Comparison of ENCODE assay signal across 10 mouse cellular contexts in genomic region chr19:17769610-17770399, GRCm38 (mm10).
DNase-seq lines count a peak whose midpoint lies in the region; ATAC-seq and TF ChIP-seq lines count a peak whose summit lies in the region.
"Had no signal": no experiment of that assay in that cellular context is flagged by ENCODE, and none has a peak within 500 bp of the region (broad histone marks: within the 10 kb centered on the region; RNA-seq: fewer than 3 reads in every experiment).

No protein-coding gene starts in this region.

- DNase-seq in heart, postnatal 0 days (ENCODE audit: low spot score), result no peak
- no peak for DNase-seq in heart, postnatal 10 days
- DNase-seq in midbrain, embryonic 11.5 days (ENCODE audit: low spot score, missing footprints), result peak; percentile 45
- DNase-seq in cerebellum, adult 8-10 months, result peak; percentile 82
- peak; percentile 30 for DNase-seq in lung, postnatal 10 days
- no peak for DNase-seq in neural tube, embryonic 10.5 days (ENCODE audit: extremely low spot score, low spot score)
- DNase-seq in thymus, postnatal 25 days, result no peak
- DNase-seq: adrenal gland, adult 8-10 months had no signal

- 74% methylated on average over 5 of the region's 5 CpGs for WGBS in heart, postnatal 0 days
- 84% methylated on average over 5 of the region's 5 CpGs for WGBS in midbrain, embryonic 11.5 days
- WGBS in midbrain, embryonic 16.5 days, result 82% methylated on average over 5 of the region's 5 CpGs

- ATAC-seq in heart, postnatal 0 days (ENCODE audit: insufficient read depth, low read depth), result no peak
- ATAC-seq in midbrain, embryonic 11.5 days (ENCODE audit: low FRiP score), result no peak
- ATAC-seq in midbrain, embryonic 16.5 days, result no peak; the same call in 1 of the 2 replicates

- H3K9me3 ChIP-seq in heart, postnatal 0 days (replicated peaks; ENCODE audit: control insufficient read depth, low read length), result no peaks in the 10 kb centered on the region
- H3K9me3 ChIP-seq in midbrain, embryonic 11.5 days (ENCODE audit: control insufficient read depth, low read length), result no peaks in the 10 kb centered on the region
- no peaks in the 10 kb centered on the region for H3K9me3 ChIP-seq in midbrain, embryonic 16.5 days (replicated peaks; ENCODE audit: control insufficient read depth, low read length, poor library complexity, severe bottlenecking)
- H3K9me3 ChIP-seq: heart, embryonic 15.5 days had no signal

- H3K36me3 ChIP-seq in heart, postnatal 0 days (replicated peaks; ENCODE audit: control insufficient read depth, insufficient read depth, low read length), result no peaks in the 10 kb centered on the region
- H3K36me3 ChIP-seq in midbrain, embryonic 11.5 days (ENCODE audit: control insufficient read depth, insufficient read depth, low read length), result no peaks in the 10 kb centered on the region
- H3K36me3 ChIP-seq in midbrain, embryonic 16.5 days (ENCODE audit: control insufficient read depth, insufficient read depth, low read length), result no peaks in the 10 kb centered on the region
- H3K36me3 ChIP-seq: heart, embryonic 15.5 days had no signal

- H3K27ac ChIP-seq in heart, postnatal 0 days (ENCODE audit: low read depth), result no peak overlapping the region
- H3K27ac ChIP-seq in midbrain, embryonic 11.5 days (ENCODE audit: low read depth, low read length), result no peak overlapping the region
- H3K27ac ChIP-seq in midbrain, embryonic 16.5 days (ENCODE audit: low read length), result no peak overlapping the region
- H3K27ac ChIP-seq: heart, embryonic 15.5 days had no signal

- no peaks in the 10 kb centered on the region for H3K27me3 ChIP-seq in heart, postnatal 0 days (ENCODE audit: control insufficient read depth, insufficient read depth, low read length)
- no peaks in the 10 kb centered on the region for H3K27me3 ChIP-seq in midbrain, embryonic 11.5 days (ENCODE audit: control insufficient read depth, insufficient read depth, low read length)
- H3K27me3 ChIP-seq in midbrain, embryonic 16.5 days (ENCODE audit: control insufficient read depth, insufficient read depth, low read depth, low read length), result no peaks in the 10 kb centered on the region
- H3K27me3 ChIP-seq: heart, embryonic 15.5 days had no signal

- no peak overlapping the region for H3K9ac ChIP-seq in heart, postnatal 0 days (replicated peaks; ENCODE audit: low read depth, low read length)
- no peak overlapping the region for H3K9ac ChIP-seq in midbrain, embryonic 11.5 days (ENCODE audit: low read length)
- H3K9ac ChIP-seq in midbrain, embryonic 16.5 days (ENCODE audit: low read depth, low read length), result no peak overlapping the region
- H3K9ac ChIP-seq: heart, embryonic 15.5 days had no signal

- H3K4me2 ChIP-seq in heart, postnatal 0 days (ENCODE audit: low read depth, low read length), result no peak overlapping the region
- no peak overlapping the region for H3K4me2 ChIP-seq in midbrain, embryonic 11.5 days
- H3K4me2 ChIP-seq in midbrain, embryonic 16.5 days (ENCODE audit: low read length), result no peak overlapping the region
- H3K4me2 ChIP-seq: heart, embryonic 15.5 days had no signal

- no peak overlapping the region for H3K4me3 ChIP-seq in heart, postnatal 0 days (ENCODE audit: low read depth, low read length)
- no peak overlapping the region for H3K4me3 ChIP-seq in midbrain, embryonic 11.5 days (ENCODE audit: low read depth, low read length)
- H3K4me3 ChIP-seq in midbrain, embryonic 16.5 days (ENCODE audit: low read depth, low read length), result no peak overlapping the region
- H3K4me3 ChIP-seq: heart, embryonic 15.5 days had no signal

- peak; percentile 45 for TF ChIP-seq CTCF in heart, postnatal 0 days (IDR thresholded peaks at IDR 0.05; ENCODE audit: low read depth)

- intact Hi-C loops in heart, postnatal 10 days (cut with DNase I), result no loop called here

- H3K4me1 ChIP-seq in heart, postnatal 0 days (ENCODE audit: control insufficient read depth, insufficient read depth), result no peaks in the 10 kb centered on the region
- no peaks in the 10 kb centered on the region for H3K4me1 ChIP-seq in midbrain, embryonic 11.5 days (ENCODE audit: control insufficient read depth, insufficient read depth, low read length)
- no peaks in the 10 kb centered on the region for H3K4me1 ChIP-seq in midbrain, embryonic 16.5 days (ENCODE audit: control insufficient read depth, insufficient read depth, low read length)
- H3K4me1 ChIP-seq: heart, embryonic 15.5 days had no signal

- no peak for TF ChIP-seq EP300 in heart, postnatal 0 days (IDR thresholded peaks at IDR 0.05; ENCODE audit: low read depth)

Comparison
In these comparisons a context has a peak if more than half of its experiments do, and no peak if none do; other contexts are left out.
1. DNase-seq: peak in midbrain, embryonic 11.5 days (single experiment), cerebellum, adult 8-10 months (single experiment) and lung, postnatal 10 days (single experiment); none in heart, postnatal 0 days (single experiment), heart, postnatal 10 days (0 of 2), neural tube, embryonic 10.5 days (single experiment) and thymus, postnatal 25 days (single experiment).